Mouse (Mus musculus) cerebellum, postnatal 14 days (tissue): ENCODE data around the gene Bmf.

ENCODE experiments used
- DNase-seq, 2 experiments: peaks; one replicate each; pipeline ENCODE4 v3.0.0; 2021; ENCODE audit warnings: mixed read lengths in 2 of 2

Bmf gene

GRCm38 (mm10) chr2:118512418-118513377, 36.8 kb downstream of the Bmf start:
- no peak for DNase-seq

GRCm38 (mm10) chr2:118511779-118512417, 37.6 kb downstream of the Bmf start:
- DNase-seq, result no peak

GRCm38 (mm10) chr2:118510447-118511310, 38.8 kb downstream of the Bmf start:
- DNase-seq, result peak; percentile 87 to 94

- DNase-seq, result no peak
These were observed 39.6 kb downstream of the Bmf start for GRCm38 (mm10) chr2:118509688-118510446.

- no peak for DNase-seq
These were observed 42.4 kb downstream of the Bmf start for GRCm38 (mm10) chr2:118507126-118507525.

- no peak for DNase-seq
These were observed 49.3 kb downstream of the Bmf start for GRCm38 (mm10) chr2:118500191-118500590.

GRCm38 (mm10) chr2:118499135-118499961, 50.1 kb downstream of the Bmf start:
- DNase-seq, result no peak

- no peak for DNase-seq
These were observed 51.0 kb downstream of the Bmf start for GRCm38 (mm10) chr2:118498476-118498875.

- DNase-seq, result no peak
These were observed 51.6 kb downstream of the Bmf start for GRCm38 (mm10) chr2:118497890-118498289.

GRCm38 (mm10) chr2:118495024-118495423, 54.5 kb downstream of the Bmf start:
- no peak for DNase-seq

GRCm38 (mm10) chr2:118491741-118492395, 57.6 kb downstream of the Bmf start:
- no peak for DNase-seq

- DNase-seq, result no peak
These were observed 58.2 kb downstream of the Bmf start for GRCm38 (mm10) chr2:118491281-118491731.

GRCm38 (mm10) chr2:118490241-118491091, 59.0 kb downstream of the Bmf start:
- DNase-seq, result peak; percentile 24 to 47

GRCm38 (mm10) chr2:118487806-118488205, 61.7 kb downstream of the Bmf start:
- peak in 1 of 2 experiments; percentile 49 for DNase-seq

GRCm38 (mm10) chr2:118486933-118487332, 62.6 kb downstream of the Bmf start:
- DNase-seq, result peak; percentile 86 to 94

- no peak for DNase-seq
These were observed 64.1 kb downstream of the Bmf start for GRCm38 (mm10) chr2:118485415-118485814.

GRCm38 (mm10) chr2:118484386-118484898, 65.0 kb downstream of the Bmf start:
- DNase-seq, result no peak

GRCm38 (mm10) chr2:118483032-118483431, 66.5 kb downstream of the Bmf start:
- no peak for DNase-seq

GRCm38 (mm10) chr2:118480886-118481285, 68.6 kb downstream of the Bmf start:
- DNase-seq, result no peak
